Mouse (Mus musculus) stomach, embryonic 16.5 days (tissue): Measurements from ENCODE around the gene Gprc6a. TPM values are rescaled to one million over a fixed set of nuclear protein-coding genes. Genes with fewer than 3 reads are reported as not detected.

Experiments
- ATAC-seq: fragments of 200-750 bp; cut with Nextera tagmentation; 2 replicates; pipeline ENCODE4 v1.8.0; 2017; ENCODE audit warnings: moderate number of reproducible peaks, moderate TSS enrichment; ENCODE audit not compliant: insufficient read depth, low FRiP score
- H3K27ac ChIP-seq: fragments of 300-500 bp; sonication (generic); 2 replicates; pipeline ENCODE4 v1.5.1; 2014; ENCODE audit warnings: low read length
- H3K27me3 ChIP-seq: fragments of 300-500 bp; sonication (generic); 2 replicates; pipeline ENCODE4 v1.6.1; 2014; ENCODE audit warnings: low read length, control low read depth, mixed read lengths; ENCODE audit not compliant: control insufficient read depth, insufficient read depth
- H3K36me3 ChIP-seq: fragments of 300-500 bp; sonication (generic); 2 replicates; pipeline ENCODE4 v1.6.1; 2014; ENCODE audit warnings: low read length; ENCODE audit not compliant: control insufficient read depth, insufficient read depth
- H3K4me1 ChIP-seq: fragments of 300-500 bp; sonication (generic); 2 replicates; pipeline ENCODE4 v1.6.1; 2014; ENCODE audit warnings: low read length, control low read depth, mixed read lengths; ENCODE audit not compliant: control insufficient read depth, insufficient read depth
- H3K4me2 ChIP-seq: fragments of 300-500 bp; sonication (generic); 2 replicates; pipeline ENCODE4 v1.6.1; 2014; ENCODE audit warnings: low read depth, low read length, mixed read lengths
- H3K4me3 ChIP-seq: fragments of 300-500 bp; sonication (generic); replicated peaks from 2 replicates; pipeline ENCODE4 v1.5.1; 2014; ENCODE audit warnings: mild to moderate bottlenecking, low read length
- H3K9ac ChIP-seq: fragments of 300-500 bp; sonication (generic); 2 replicates; pipeline ENCODE4 v1.6.1; 2014; ENCODE audit warnings: low read length
- H3K9me3 ChIP-seq: fragments of 300-500 bp; sonication (generic); replicated peaks from 2 replicates; pipeline ENCODE4 v1.6.1; 2016; ENCODE audit warnings: low read length, control low read depth; ENCODE audit not compliant: control insufficient read depth
- WGBS: fragments of 180-500 bp; shearing (Covaris S2); extraction: QIAGEN DNeasy Blood & Tissue Kit; methylation state at CpG from one replicate; pipeline ENCODE4 v1.1.7; 2014; 5-methylcytosine and 5-hydroxymethylcytosine counted together
- polyA plus RNA-seq: library from polyadenylated mRNA; unstranded; fragments of >200 nt; fragmentation: Nextera tagmentation; extraction: Ambion mirVana; gene quantifications from 2 replicates; pipeline ENCODE4 v1.2.1, GENCODE M21; 2015

Gene Gprc6a
- polyA plus RNA-seq, 1 experiment from 2014 or later: 0.06 TPM

GRCm38 (mm10) chr10:51595001-51595931 lies 36.0 kb downstream of the Gprc6a start:
- Histone ChIP-seq H3K27ac (no peak overlapping the region), H3K36me3 (no peaks in the 10 kb centered on the region), H3K9me3 (no peaks in the 10 kb centered on the region), H3K9ac (no peak overlapping the region), H3K4me3 (no peak overlapping the region), H3K4me2 (0 out of 2 replicates have a peak overlapping the region, but pooled peaks have one; percentile 29), H3K4me1 (peaks cover 2% of the 10 kb centered on the region; the same call in 1 of the 2 replicates), H3K27me3 (no peaks in the 10 kb centered on the region)
- 0 out of 2 replicates have a peak, but pooled peaks have one; percentile 37 for ATAC-seq
- 39% methylated on average over 10 of the region's 10 CpGs for WGBS

GRCm38 (mm10) chr10:51591574-51591973 lies 39.7 kb downstream of the Gprc6a start:
- Histone ChIP-seq H3K4me1 (peaks cover 4% of the 10 kb centered on the region; the same call in 1 of the 2 replicates), H3K27me3 (no peaks in the 10 kb centered on the region), H3K9me3 (no peaks in the 10 kb centered on the region), H3K4me2 (no peak overlapping the region), H3K9ac (no peak overlapping the region), H3K36me3 (no peaks in the 10 kb centered on the region), H3K27ac (no peak overlapping the region), H3K4me3 (no peak overlapping the region)
- 86% methylated on average over 2 of the region's 2 CpGs for WGBS
- no peak for ATAC-seq

DNA sequence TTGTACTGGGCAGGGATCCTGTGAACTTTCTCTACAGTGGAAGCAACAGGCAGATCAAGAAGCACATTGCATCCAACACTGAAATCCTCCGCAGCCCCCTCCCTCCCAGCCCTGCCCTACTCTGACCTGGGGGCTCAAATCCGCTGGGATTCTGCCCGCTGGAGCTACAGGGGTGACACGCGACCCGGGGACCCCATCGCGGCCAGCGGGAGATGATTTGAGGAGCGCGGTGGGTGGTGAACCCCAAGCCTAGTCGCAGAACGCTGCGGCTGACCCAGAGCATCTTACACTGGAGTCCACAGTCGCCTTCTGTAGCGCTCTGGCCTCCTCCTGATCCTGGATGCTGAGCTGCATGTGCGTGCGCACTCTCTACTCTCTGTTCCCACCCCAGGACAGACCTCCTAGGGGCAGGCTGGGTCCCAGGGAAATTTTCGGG lies 41.1 kb downstream of the Gprc6a start, which contains the start of gene Fam162b:
Gene Fam162b (minus strand): TSS at position 379 of the 436 bp plus-strand sequence.
- WGBS: 5% methylated on average over 19 of the region's 19 CpGs
- ATAC-seq: peak; percentile 85
- H3K27ac ChIP-seq: peak within 1 kb of the TSS; percentile 72
- no peaks in the 10 kb centered on the region for H3K9me3 ChIP-seq
- no peaks in the 10 kb centered on the region for H3K36me3 ChIP-seq
- peak within 1 kb of the TSS; percentile 64 for H3K9ac ChIP-seq
- H3K4me3 ChIP-seq: peak within 1 kb of the TSS; percentile 46
- no peaks in the 10 kb centered on the region for H3K27me3 ChIP-seq
- H3K4me1 ChIP-seq: peaks cover 4% of the 10 kb centered on the region; the same call in 1 of the 2 replicates
- H3K4me2 ChIP-seq: peak within 1 kb of the TSS; percentile 64

- Histone ChIP-seq H3K4me1 (no peaks in the 10 kb centered on the region), H3K27me3 (no peaks in the 10 kb centered on the region), H3K36me3 (no peaks in the 10 kb centered on the region), H3K27ac (no peak overlapping the region), H3K4me2 (no peak overlapping the region), H3K4me3 (no peak overlapping the region), H3K9me3 (no peaks in the 10 kb centered on the region), H3K9ac (no peak overlapping the region)
- no peak for ATAC-seq
Observed at GRCm38 (mm10) chr10:51584919-51585318, 46.3 kb downstream of the Gprc6a start.

DNA sequence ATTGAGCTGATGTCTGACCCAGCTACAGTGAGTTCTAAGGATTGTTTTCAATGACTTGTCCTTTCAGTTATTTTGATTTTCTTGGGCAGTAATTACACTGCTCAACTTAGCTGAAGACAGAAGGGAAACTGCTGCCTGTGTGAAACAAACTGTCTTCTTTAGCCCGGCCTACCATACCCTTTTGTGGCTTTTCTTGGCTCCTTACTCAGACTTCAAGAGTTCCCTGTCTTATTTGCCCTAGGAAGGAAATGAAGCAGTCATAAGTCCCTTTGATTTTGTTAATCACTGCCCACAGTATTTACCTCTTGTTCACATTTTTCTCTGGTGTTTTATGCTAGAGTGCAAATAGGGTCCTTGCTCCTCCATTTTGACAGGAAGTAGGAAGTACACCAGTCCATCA lies 46.9 kb downstream of the Gprc6a start:
- H3K36me3 ChIP-seq: no peaks in the 10 kb centered on the region
- no peaks in the 10 kb centered on the region for H3K9me3 ChIP-seq
- H3K27me3 ChIP-seq: no peaks in the 10 kb centered on the region
- WGBS: 78% methylated on average over 1 of the region's 1 CpGs
- H3K4me3 ChIP-seq: no peak overlapping the region
- no peaks in the 10 kb centered on the region for H3K4me1 ChIP-seq
- no peak overlapping the region for H3K27ac ChIP-seq
- H3K4me2 ChIP-seq: no peak overlapping the region
- no peak for ATAC-seq
- H3K9ac ChIP-seq: no peak overlapping the region

DNA sequence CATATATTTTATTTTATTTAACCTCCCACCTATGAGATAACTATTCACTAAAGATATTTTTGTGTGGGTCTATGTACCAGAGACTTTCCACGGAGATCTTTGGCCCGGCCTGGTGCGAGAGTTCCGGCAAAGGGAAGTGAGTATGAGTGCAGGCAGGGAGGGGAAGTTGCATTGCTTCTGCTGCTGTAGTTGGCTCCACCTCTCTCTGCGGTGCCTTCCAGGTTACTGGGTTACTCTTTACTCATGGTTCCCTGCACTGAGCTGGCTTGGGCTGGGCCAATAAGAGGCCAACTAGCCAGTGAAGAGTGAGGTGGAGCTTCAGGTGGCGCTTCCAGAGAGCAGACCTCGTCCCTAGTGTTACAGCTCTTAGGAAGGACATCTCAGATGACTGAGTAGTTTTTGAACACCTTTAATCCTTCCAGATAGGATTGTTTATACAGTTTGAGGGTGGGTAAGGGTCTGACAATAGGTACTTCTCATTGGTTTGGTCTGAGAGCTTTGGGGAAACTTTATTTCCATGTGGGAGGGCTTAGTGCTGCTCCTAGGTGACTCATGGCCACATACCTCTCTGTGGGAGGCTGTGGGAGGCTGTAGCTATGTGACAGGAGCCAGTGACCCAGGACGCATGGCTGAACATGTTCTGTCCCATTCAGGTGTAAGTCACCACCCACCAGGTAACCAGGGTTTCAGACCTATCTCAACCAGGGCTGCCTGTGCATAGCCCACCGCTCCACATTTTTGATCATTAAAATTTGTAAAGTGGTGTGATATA lies 59.9 kb downstream of the Gprc6a start:
- Histone ChIP-seq H3K4me2 (no peak overlapping the region), H3K36me3 (no peaks in the 10 kb centered on the region), H3K9me3 (no peaks in the 10 kb centered on the region), H3K27ac (no peak overlapping the region), H3K9ac (no peak overlapping the region), H3K4me1 (no peaks in the 10 kb centered on the region), H3K4me3 (no peak overlapping the region), H3K27me3 (no peaks in the 10 kb centered on the region)
- 56% methylated on average over 9 of the region's 9 CpGs for WGBS
- peak; percentile 81; the same call in 1 of the 2 replicates for ATAC-seq

Other genes with a start within 250 kb of the Gprc6a start
- gene Gm49339, start 150.8 kb downstream of the Gprc6a start, polyA plus RNA-seq: 0.92 TPM in 1 of 2 replicates, not detected in the other
- 0.75 and 2.5 TPM in 2 replicates for gene Lilr4b, start 150.8 kb downstream of the Gprc6a start, polyA plus RNA-seq
- 5.7 and 7.9 TPM in 2 replicates for gene Lilrb4a, start 140.5 kb downstream of the Gprc6a start, polyA plus RNA-seq
- gene Fam162b, start 40.9 kb downstream of the Gprc6a start, polyA plus RNA-seq: 30.1 and 34.2 TPM in 2 replicates
- 1.0 and 1.3 TPM in 2 replicates for gene Rfx6, start 46.3 kb upstream of the Gprc6a start, polyA plus RNA-seq